Mouse (Mus musculus): Measurements from ENCODE around the gene Csnka2ip.

GRCm38 (mm10) chr16:64586262-64586619 lies 16.0 kb downstream of the Csnka2ip start:
- no peak for TF ChIP-seq POLR2A (IDR thresholded peaks at IDR 0.05; ENCODE audit: extremely low read depth, insufficient read depth, low read length)
- no peak for TF ChIP-seq CTCF (IDR thresholded peaks at IDR 0.05; ENCODE audit: low read depth, low read length)

All from liver, adult 2 months (tissue).